Mouse (Mus musculus) splenic B cell, adult 2 months (primary cell): ENCODE results near the gene Itprid1.

Experiments
- DNase-seq: peaks from one replicate; pipeline ENCODE4 v3.0.0-alpha.2; 2011; ENCODE audit warnings: low read depth, low spot score
- H3K27me3 ChIP-seq: 2 replicates; pipeline ENCODE4 v1.6.1; 2012; ENCODE audit warnings: mild to moderate bottlenecking, low read length, moderate library complexity, mixed read lengths; ENCODE audit not compliant: control insufficient read depth, poor library complexity, insufficient read depth, severe bottlenecking
- H3K36me3 ChIP-seq: 2 replicates; pipeline ENCODE4 v1.6.1; 2012; ENCODE audit warnings: mild to moderate bottlenecking, low read length, moderate library complexity, mixed read lengths; ENCODE audit not compliant: control insufficient read depth, poor library complexity, insufficient read depth, severe bottlenecking

Gene Itprid1

GRCm38 (mm10) chr6:55950345-55951110 is 113.8 kb downstream of the Itprid1 start:
- peak; percentile 2 for DNase-seq
- H3K27me3 ChIP-seq, result no peaks in the 10 kb centered on the region
- no peaks in the 10 kb centered on the region for H3K36me3 ChIP-seq

GRCm38 (mm10) chr6:55972998-55973397 is 136.3 kb downstream of the Itprid1 start:
- no peaks in the 10 kb centered on the region for H3K36me3 ChIP-seq
- DNase-seq, result no peak

GRCm38 (mm10) chr6:55979766-55980165 is 143.1 kb downstream of the Itprid1 start:
- no peaks in the 10 kb centered on the region for H3K36me3 ChIP-seq
- DNase-seq, result no peak
- H3K27me3 ChIP-seq, result no peaks in the 10 kb centered on the region

More at GRCm38 (mm10) chr6:55972998-55973397, 136.3 kb downstream of the Itprid1 start:
- no peaks in the 10 kb centered on the region for H3K27me3 ChIP-seq

- Histone ChIP-seq H3K36me3 (no peaks in the 10 kb centered on the region), H3K27me3 (no peaks in the 10 kb centered on the region)
- DNase-seq, result no peak
These were observed 172.0 kb downstream of the Itprid1 start for GRCm38 (mm10) chr6:56008711-56009110.

GRCm38 (mm10) chr6:56012384-56012783 is 175.7 kb downstream of the Itprid1 start:
- no peaks in the 10 kb centered on the region for H3K36me3 ChIP-seq
- DNase-seq, result no peak

GRCm38 (mm10) chr6:56017291-56017994 is 180.7 kb downstream of the Itprid1 start, which contains the start of gene Ppp1r17:
Gene Ppp1r17 (plus strand): TSS chr6:56017497.
- no peak for DNase-seq
- H3K27me3 ChIP-seq, result no peaks in the 10 kb centered on the region

More at GRCm38 (mm10) chr6:56012384-56012783, 175.7 kb downstream of the Itprid1 start:
- no peaks in the 10 kb centered on the region for H3K27me3 ChIP-seq

GRCm38 (mm10) chr6:56019632-56020031 is 182.9 kb downstream of the Itprid1 start:
- Histone ChIP-seq H3K27me3 (no peaks in the 10 kb centered on the region), H3K36me3 (no peaks in the 10 kb centered on the region)
- no peak for DNase-seq

More at GRCm38 (mm10) chr6:56017291-56017994, 180.7 kb downstream of the Itprid1 start, which contains the start of gene Ppp1r17:
- no peaks in the 10 kb centered on the region for H3K36me3 ChIP-seq

GRCm38 (mm10) chr6:56025533-56025932 is 188.8 kb downstream of the Itprid1 start:
- Histone ChIP-seq H3K36me3 (no peaks in the 10 kb centered on the region), H3K27me3 (no peaks in the 10 kb centered on the region)
- no peak for DNase-seq

- H3K36me3 ChIP-seq, result no peaks in the 10 kb centered on the region
- DNase-seq, result no peak
- H3K27me3 ChIP-seq, result no peaks in the 10 kb centered on the region
These were observed 190.6 kb downstream of the Itprid1 start for GRCm38 (mm10) chr6:56027318-56027717.

GRCm38 (mm10) chr6:56027966-56028365 is 191.3 kb downstream of the Itprid1 start:
- DNase-seq, result no peak
- Histone ChIP-seq H3K36me3 (no peaks in the 10 kb centered on the region), H3K27me3 (no peaks in the 10 kb centered on the region)
